Mouse (Mus musculus) MEL (cell line): Measurements from ENCODE around the gene Tex2. TPM values are rescaled to one million over a fixed set of nuclear protein-coding genes. Genes with fewer than 3 reads are reported as not detected.

Experiments used
- DNase-seq: peaks from one replicate; pipeline ENCODE4 v3.0.0; 2011; ENCODE audit warnings: low read depth, low spot score
- H3K27ac ChIP-seq: 2 replicates; pipeline ENCODE4 v1.5.1; 2012; ENCODE audit warnings: low read depth, mild to moderate bottlenecking, control low read depth, low read length, moderate library complexity; ENCODE audit not compliant: control insufficient read depth
- H3K27me3 ChIP-seq, 2 experiments: fragments of 150-350 bp in 1 of 2; sonication (generic) in 1 of 2; 2 replicates each; pipeline ENCODE4 v1.6.1; 2012; ENCODE audit warnings: low read length in 2 of 2, mild to moderate bottlenecking in 2 of 2, improper control_type of control experiment in 1 of 2, moderate library complexity in 1 of 2; ENCODE audit not compliant: insufficient read depth in 2 of 2, control insufficient read depth in 1 of 2
- H3K36me3 ChIP-seq, 2 experiments: 2 replicates each; pipeline ENCODE4 v1.6.1; 2012 to 2014; ENCODE audit warnings: low read length in 2 of 2, improper control_type of control experiment in 1 of 2, inconsistent platforms in 1 of 2, mild to moderate bottlenecking in 1 of 2; ENCODE audit not compliant: insufficient read depth in 2 of 2, control insufficient read depth in 1 of 2
- H3K4me1 ChIP-seq, 2 experiments: fragments of 150-350 bp in 1 of 2; sonication (generic) in 1 of 2; 2 replicates each; pipeline ENCODE4 v1.6.1; 2012; ENCODE audit warnings: low read length in 2 of 2, improper control_type of control experiment in 1 of 2, mild to moderate bottlenecking in 1 of 2; ENCODE audit not compliant: insufficient read depth in 2 of 2, control insufficient read depth in 1 of 2
- H3K4me3 ChIP-seq, 2 experiments: fragments of 150-350 bp in 1 of 2; sonication (generic) in 1 of 2; 2 replicates each; pipeline ENCODE4 v1.5.1; 2012; ENCODE audit warnings: low read depth in 2 of 2, low read length in 2 of 2, mild to moderate bottlenecking in 2 of 2, moderate library complexity in 2 of 2, control low read depth in 1 of 2, improper control_type of control experiment in 1 of 2; ENCODE audit not compliant: control insufficient read depth in 1 of 2, insufficient read depth in 1 of 2
- H3K79me2 ChIP-seq: 2 replicates; pipeline ENCODE4 v1.6.1; 2012; ENCODE audit warnings: mild to moderate bottlenecking, low read length, moderate library complexity; ENCODE audit not compliant: control insufficient read depth, poor library complexity, insufficient read depth
- H3K9ac ChIP-seq: 2 replicates; pipeline ENCODE4 v1.6.1; 2012; ENCODE audit warnings: low read depth, mild to moderate bottlenecking, control low read depth, low read length, moderate library complexity; ENCODE audit not compliant: control insufficient read depth, poor library complexity, severe bottlenecking
- H3K9me3 ChIP-seq: fragments of 150-350 bp; sonication (generic); replicated peaks from 2 replicates; pipeline ENCODE4 v1.6.1; 2012; ENCODE audit warnings: mild to moderate bottlenecking, low read length, improper control_type of control experiment, moderate library complexity; ENCODE audit not compliant: insufficient read depth
- CHD2 ChIP-seq: IDR thresholded peaks from 2 replicates; pipeline ENCODE4 v1.6.1; 2011; ENCODE audit warnings: low read length, improper control_type of control experiment
- CTCF ChIP-seq, 3 experiments: IDR thresholded peaks in 2 of 3; conservative IDR thresholded peaks in 1 of 3; 2 replicates each; pipeline ENCODE4 v1.5.1; 2011 to 2012; ENCODE audit warnings: low read length in 3 of 3, low read depth in 2 of 3, mild to moderate bottlenecking in 2 of 3, improper control_type of control experiment in 1 of 3, inconsistent platforms in 1 of 3, mixed read lengths in 1 of 3, moderate library complexity in 1 of 3; ENCODE audit not compliant: control insufficient read depth in 1 of 3, insufficient read depth in 1 of 3, poor library complexity in 1 of 3, severe bottlenecking in 1 of 3
- ELF1 ChIP-seq: IDR thresholded peaks from 2 replicates; pipeline ENCODE4 v1.6.1; 2014; ENCODE audit warnings: low read depth, mild to moderate bottlenecking, inconsistent platforms, low read length, improper control_type of control experiment, moderate library complexity
- EP300 ChIP-seq, 2 experiments: IDR thresholded peaks; 2 replicates each; pipeline ENCODE4 v1.6.1; 2011; ENCODE audit warnings: improper control_type of control experiment in 2 of 2, low read length in 2 of 2, low read depth in 1 of 2, mild to moderate bottlenecking in 1 of 2
- ETS1 ChIP-seq: IDR thresholded peaks from 2 replicates; pipeline ENCODE4 v1.6.1; 2012; ENCODE audit warnings: low read depth, mild to moderate bottlenecking, inconsistent platforms, low read length, improper control_type of control experiment, moderate library complexity
- GATA1 ChIP-seq: IDR thresholded peaks from 2 replicates; pipeline ENCODE4 v1.6.1; 2011; ENCODE audit warnings: low read depth, low read length, improper control_type of control experiment
- MXI1 ChIP-seq: IDR thresholded peaks from 2 replicates; pipeline ENCODE4 v1.6.1; 2011; ENCODE audit warnings: mild to moderate bottlenecking, low read depth, low read length, improper control_type of control experiment
- MYB ChIP-seq: IDR thresholded peaks from 2 replicates; pipeline ENCODE4 v1.6.1; 2011; ENCODE audit warnings: mild to moderate bottlenecking, low read depth, low read length, improper control_type of control experiment
- MYC ChIP-seq: IDR thresholded peaks from 2 replicates; pipeline ENCODE4 v1.6.1; 2011; ENCODE audit warnings: low read depth, mild to moderate bottlenecking, low read length, improper control_type of control experiment, moderate library complexity
- POLR2AphosphoS2 ChIP-seq: IDR thresholded peaks from 2 replicates; pipeline ENCODE4 v1.6.1; 2011; ENCODE audit warnings: low read length, improper control_type of control experiment
- RAD21 ChIP-seq: IDR thresholded peaks from 2 replicates; pipeline ENCODE4 v1.6.1; 2011; ENCODE audit warnings: mild to moderate bottlenecking, low read depth, low read length, improper control_type of control experiment
- RCOR1 ChIP-seq: IDR thresholded peaks from 2 replicates; pipeline ENCODE4 v1.6.1; 2012; ENCODE audit warnings: low read depth, mild to moderate bottlenecking, inconsistent platforms, low read length, improper control_type of control experiment
- SIN3A ChIP-seq: IDR thresholded peaks from 2 replicates; pipeline ENCODE4 v1.6.1; 2012; ENCODE audit warnings: low read length, improper control_type of control experiment, inconsistent platforms
- SMC3 ChIP-seq: IDR thresholded peaks from 2 replicates; pipeline ENCODE4 v1.6.1; 2011; ENCODE audit warnings: low read depth, low read length, improper control_type of control experiment
- USF1 ChIP-seq: IDR thresholded peaks from 2 replicates; pipeline ENCODE4 v1.6.1; 2014; ENCODE audit warnings: low read depth, mild to moderate bottlenecking, inconsistent platforms, low read length, improper control_type of control experiment, moderate library complexity
- ZC3H11A ChIP-seq: IDR thresholded peaks from 2 replicates; pipeline ENCODE4 v1.6.1; 2012; ENCODE audit warnings: low read depth, mild to moderate bottlenecking, inconsistent platforms, low read length, improper control_type of control experiment
- ZNF384 ChIP-seq: IDR thresholded peaks from 2 replicates; pipeline ENCODE4 v1.6.1; 2012; ENCODE audit warnings: low read depth, mild to moderate bottlenecking, inconsistent platforms, low read length, improper control_type of control experiment
- polyA plus RNA-seq, 2 experiments: library from polyadenylated mRNA; stranded (reverse) in 1 of 2; unstranded in 1 of 2; fragments of >175 nt in 1 of 2; fragments of >200 nt in 1 of 2; gene quantifications; 2 replicates each; pipeline versions ENCODE4 v1.2.1 to v1.2.4; 2012; ENCODE audit warnings: low replicate concordance in 2 of 2, low read depth in 1 of 2; ENCODE audit not compliant: insufficient read length in 2 of 2, insufficient read depth in 1 of 2, missing spikeins in 1 of 2
- total RNA-seq: library from RNA; depleted of rRNA; stranded (reverse); fragments of 300-350 nt; gene quantifications from 2 replicates; pipeline ENCODE4 v1.2.3, GENCODE M21; 2012

The Tex2 gene
- total and polyA plus RNA-seq, 3 experiments: 13.7 to 24.8 TPM; not detected in 1

GRCm38 (mm10) chr11:106465545-106465903 is 147.7 kb downstream of the Tex2 start:
- TF ChIP-seq SMC3 (no peak), MYC (no peak), ZC3H11A (no peak), CTCF (IDR thresholded peaks at IDR 0.05 in 2 of 3, conservative IDR thresholded peaks at IDR 0.05 in 1 of 3; ENCODE audit: control insufficient read depth in 1 of 3, insufficient read depth in 1 of 3, low read depth in 2 of 3, low read length in 3 of 3, poor library complexity in 1 of 3, severe bottlenecking in 1 of 3) (no peak), RAD21 (no peak), RCOR1 (no peak), SIN3A (no peak), EP300 (IDR thresholded peaks at IDR 0.05; ENCODE audit: low read depth in 1 of 2, low read length in 2 of 2) (no peak), CHD2 (no peak), MXI1 (no peak), GATA1 (no peak), MYB (no peak), USF1 (no peak), POLR2AphosphoS2 (no peak), ZNF384 (no peak)
- H3K9ac ChIP-seq: no peak overlapping the region
- H3K4me3 ChIP-seq: no peak overlapping the region
- DNase-seq: no peak
- peaks cover 15 to 35% of the 10 kb centered on the region in 2 experiments for H3K4me1 ChIP-seq
- no peaks in the 10 kb centered on the region for H3K27me3 ChIP-seq
- H3K9me3 ChIP-seq: no peaks in the 10 kb centered on the region
- H3K79me2 ChIP-seq: peaks cover 5% of the 10 kb centered on the region; the same call in 1 of the 2 replicates
- peaks cover 0 to 44% of the 10 kb centered on the region in 2 experiments; a peak in 2 of 4 replicates for H3K36me3 ChIP-seq
- H3K27ac ChIP-seq: no peak overlapping the region

- Histone ChIP-seq H3K9me3 (no peaks in the 10 kb centered on the region), H3K4me3 (no peak overlapping the region), H3K9ac (no peak overlapping the region), H3K36me3 (peaks cover 0 to 49% of the 10 kb centered on the region in 2 experiments; a peak in 2 of 4 replicates), H3K27me3 (no peaks in the 10 kb centered on the region), H3K27ac (no peak overlapping the region)
- no peak for TF ChIP-seq ETS1
- TF ChIP-seq ZNF384: peak; percentile 87
- 0 out of 2 replicates have a peak, but pooled peaks have one; percentile 16 for TF ChIP-seq ELF1
- peak in 1 of 2 experiments; percentile 43; a peak in 1 of 4 replicates for TF ChIP-seq EP300 (IDR thresholded peaks at IDR 0.05; ENCODE audit: low read depth in 1 of 2, low read length in 2 of 2)
- TF ChIP-seq, all 39 proteins: peak for 3
- DNase-seq: no peak
- Histone ChIP-seq H3K79me2 (peaks cover 5% of the 10 kb centered on the region; the same call in 1 of the 2 replicates), H3K4me1 (peaks cover 14 to 34% of the 10 kb centered on the region in 2 experiments)
These were observed 148.3 kb downstream of the Tex2 start for GRCm38 (mm10) chr11:106464681-106465544.
